Mouse (Mus musculus): Measurements from ENCODE around the gene Gm49355. TPM values are rescaled to one million over a fixed set of nuclear protein-coding genes. Genes with fewer than 3 reads are reported as not detected.
A peak's percentile ranks its signal among the peaks of the same experiment; 100 is the strongest.

The Gm49355 gene
- total and polyA plus RNA-seq, 3 experiments = 0.08 to 0.26 (median 0.23) TPM

DNA sequence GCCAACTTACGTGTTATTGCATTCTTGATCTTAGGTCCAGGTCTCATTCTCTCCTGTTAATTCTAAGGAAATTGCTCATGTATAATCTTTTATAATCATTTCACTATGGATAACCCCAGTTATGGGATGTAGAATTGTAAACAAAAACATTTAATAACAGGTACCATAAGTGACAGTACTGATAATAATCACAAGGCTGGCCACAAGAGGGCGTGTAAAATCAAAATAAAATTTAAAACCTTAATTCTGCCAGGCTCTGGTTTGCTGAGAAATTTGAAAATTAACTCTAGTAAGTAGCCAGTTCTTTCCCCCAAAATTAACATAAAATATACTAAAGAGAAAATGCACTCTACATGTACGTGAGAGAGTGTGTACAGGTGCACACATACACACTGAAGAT, 16.9 kb downstream of the Gm49355 start:
- no peak overlapping the region for H3K9ac ChIP-seq (ENCODE audit: insufficient read depth, low read depth)
- H3K4me1 ChIP-seq (ENCODE audit: control insufficient read depth in 1 of 2, insufficient read depth in 2 of 2) = no peaks in the 10 kb centered on the region
- TF ChIP-seq USF2 (conservative IDR thresholded peaks at IDR 0.05; ENCODE audit: low read depth, low read length) (no peak), TBP (conservative IDR thresholded peaks at IDR 0.05; ENCODE audit: low read depth, low read length) (no peak), IRF4 (IDR thresholded peaks at IDR 0.05; ENCODE audit: low read depth, low read length) (no peak), RCOR1 (conservative IDR thresholded peaks at IDR 0.05; ENCODE audit: low read depth, low read length) (no peak), MAZ (IDR thresholded peaks at IDR 0.05; ENCODE audit: low read depth, low read length) (no peak), USF1 (IDR thresholded peaks at IDR 0.05; ENCODE audit: low read depth, low read length) (no peak), CTCF (conservative IDR thresholded peaks at IDR 0.05 in 1 of 2, IDR thresholded peaks at IDR 0.05 in 1 of 2; ENCODE audit: low read depth in 2 of 2, low read length in 2 of 2) (peak in 1 of 2 experiments; percentile 32; a peak in 2 of 4 replicates), GABPA (IDR thresholded peaks at IDR 0.05; ENCODE audit: insufficient replicate concordance, low read depth, low read length) (no peak), MAFK (IDR thresholded peaks at IDR 0.05; ENCODE audit: insufficient replicate concordance, low read length) (no peak), SMC3 (IDR thresholded peaks at IDR 0.05; ENCODE audit: low read depth, low read length) (peak; percentile 16; the same call in 1 of the 2 replicates), NRF1 (IDR thresholded peaks at IDR 0.05; ENCODE audit: low read depth, low read length) (no peak), ZMIZ1 (IDR thresholded peaks at IDR 0.05; ENCODE audit: low read depth, low read length) (no peak), ZC3H11A (IDR thresholded peaks at IDR 0.05; ENCODE audit: low read depth, low read length) (no peak), JUN (IDR thresholded peaks at IDR 0.05; ENCODE audit: insufficient read depth, low read depth, low read length) (no peak)
- dilution Hi-C loops (cut with MboI; ENCODE audit: extremely low pct_ligation_motif_present, extremely low pct_unique_long_range_greater_than_20kb, low sequenced_read_pairs) = no loop called here
- H3K27me3 ChIP-seq (replicated peaks) = no peaks in the 10 kb centered on the region
- in situ Hi-C loops (cut with MboI; ENCODE audit: low pct_ligation_motif_present, low pct_unique_long_range_greater_than_20kb, low sequenced_read_pairs) = loop anchor here (25.0 kb wide), 1 partner anchor 237 kb away; no protein-coding TSS in a partner anchor
- H3K4me3 ChIP-seq (replicated peaks in 1 of 3; ENCODE audit: low read depth in 2 of 3, low read length in 2 of 3, poor library complexity in 1 of 3) = no peak overlapping the region
- no peak for DNase-seq (ENCODE audit: extremely low read depth)
- H3K9me3 ChIP-seq (replicated peaks; ENCODE audit: low read length) = no peaks in the 10 kb centered on the region
- H3K27ac ChIP-seq (ENCODE audit: insufficient read depth, low read depth) = no peak overlapping the region
- no peak overlapping the region for H3K4me2 ChIP-seq (ENCODE audit: insufficient read depth, low read depth, poor library complexity, severe bottlenecking)
- no peaks in the 10 kb centered on the region for H3K79me2 ChIP-seq (replicated peaks; ENCODE audit: control insufficient read depth, extremely low read depth, insufficient read depth, poor library complexity, severe bottlenecking)
- H3K36me3 ChIP-seq (replicated peaks in 1 of 2; ENCODE audit: control insufficient read depth in 1 of 2, insufficient read depth in 1 of 2, low read length in 1 of 2) = peaks cover 34 to 72% of the 10 kb centered on the region in 2 experiments

DNA sequence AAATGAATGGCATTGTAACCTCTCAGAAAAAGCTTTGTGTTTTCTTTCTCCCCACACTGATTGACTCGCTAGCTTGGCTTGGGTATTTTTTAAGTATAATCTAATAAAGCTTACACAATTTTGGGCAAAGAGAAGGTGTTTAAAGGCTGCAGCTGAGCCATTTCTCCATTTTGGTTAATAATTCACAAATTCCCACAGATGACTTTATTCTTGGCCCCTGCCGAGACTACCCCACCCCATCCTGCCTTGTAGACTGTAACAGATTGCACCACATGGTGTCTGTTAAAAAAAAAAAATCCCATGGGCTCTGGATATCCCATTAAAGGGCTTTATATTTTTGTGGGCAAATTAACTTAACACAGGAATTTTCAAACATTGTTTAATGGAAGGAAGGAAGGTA, 19.3 kb downstream of the Gm49355 start:
- Histone ChIP-seq H3K79me2 (replicated peaks; ENCODE audit: control insufficient read depth, extremely low read depth, insufficient read depth, poor library complexity, severe bottlenecking) (no peaks in the 10 kb centered on the region), H3K4me3 (replicated peaks in 1 of 3; ENCODE audit: low read depth in 2 of 3, low read length in 2 of 3, poor library complexity in 1 of 3) (no peak overlapping the region), H3K27me3 (replicated peaks) (no peaks in the 10 kb centered on the region), H3K4me2 (ENCODE audit: insufficient read depth, low read depth, poor library complexity, severe bottlenecking) (no peak overlapping the region), H3K9ac (ENCODE audit: insufficient read depth, low read depth) (no peak overlapping the region), H3K36me3 (replicated peaks in 1 of 2; ENCODE audit: control insufficient read depth in 1 of 2, insufficient read depth in 1 of 2, low read length in 1 of 2) (peaks cover 23 to 67% of the 10 kb centered on the region in 2 experiments), H3K9me3 (replicated peaks; ENCODE audit: low read length) (no peaks in the 10 kb centered on the region), H3K27ac (ENCODE audit: insufficient read depth, low read depth) (no peak overlapping the region), H3K4me1 (ENCODE audit: control insufficient read depth in 1 of 2, insufficient read depth in 2 of 2) (no peaks in the 10 kb centered on the region)
- no peak for DNase-seq (ENCODE audit: extremely low read depth)
- dilution Hi-C loops (cut with MboI; ENCODE audit: extremely low pct_ligation_motif_present, extremely low pct_unique_long_range_greater_than_20kb, low sequenced_read_pairs) = no loop called here
- TF ChIP-seq MAX (IDR thresholded peaks at IDR 0.05; ENCODE audit: low read length) (no peak), NRF1 (IDR thresholded peaks at IDR 0.05; ENCODE audit: low read depth, low read length) (no peak)
- in situ Hi-C loops (cut with MboI; ENCODE audit: low pct_ligation_motif_present, low pct_unique_long_range_greater_than_20kb, low sequenced_read_pairs) = loop anchor here (25.0 kb wide), 1 partner anchor 234 kb away; no protein-coding TSS in a partner anchor
